ENCODE assay signal across 26 mouse cellular contexts in genomic region chr2:49280496-49280895, GRCm38 (mm10).
"Had no signal": no experiment of that assay in that cellular context is flagged by ENCODE, and none has a peak within 500 bp of the region (broad histone marks: within the 10 kb centered on the region; RNA-seq: fewer than 3 reads in every experiment).

No protein-coding gene starts in this region.

- H3K4me3 ChIP-seq: heart, embryonic 10.5 days; heart, embryonic 12.5 days; hindbrain, embryonic 10.5 days; hindbrain, embryonic 12.5 days; kidney, embryonic 15.5 days; layer of hippocampus, adult 2 months; limb, embryonic 13.5 days; limb, embryonic 15.5 days; liver, embryonic 12.5 days had no signal

- ATAC-seq: hindbrain, embryonic 16.5 days; intestine, embryonic 16.5 days; liver, embryonic 12.5 days had no signal

- H3K36me3 ChIP-seq: kidney, embryonic 15.5 days; limb, embryonic 15.5 days; liver, embryonic 12.5 days had no signal

- DNase-seq: gastrocnemius, postnatal 14 days; gastrocnemius, postnatal 36 days; heart, adult 18-20 months; heart, postnatal 10 days; heart, postnatal 4 days; kidney, adult 11 months; kidney, adult 2 months; kidney, adult 9 months; kidney, postnatal 25 days; kidney, postnatal 4 days; layer of hippocampus, postnatal 36 days; left cerebral cortex, postnatal 4 days had no signal

- H3K27me3 ChIP-seq: heart, embryonic 12.5 days; hindbrain, embryonic 12.5 days; kidney, embryonic 15.5 days; limb, embryonic 13.5 days; limb, embryonic 15.5 days; liver, embryonic 12.5 days had no signal

- H3K27ac ChIP-seq: heart, embryonic 10.5 days; hindbrain, embryonic 10.5 days; hindbrain, embryonic 12.5 days; hindbrain, embryonic 14.5 days; kidney, embryonic 15.5 days; kidney, postnatal 0 days; layer of hippocampus, adult 2 months; limb, embryonic 13.5 days; limb, embryonic 15.5 days; liver, embryonic 12.5 days; liver, embryonic 14.5 days had no signal

- H3K9me3 ChIP-seq: heart, embryonic 10.5 days; hindbrain, embryonic 10.5 days; hindbrain, embryonic 12.5 days; kidney, embryonic 15.5 days; limb, embryonic 13.5 days; limb, embryonic 15.5 days; liver, embryonic 12.5 days had no signal

- H3K9ac ChIP-seq: heart, embryonic 12.5 days; hindbrain, embryonic 12.5 days; hindbrain, embryonic 14.5 days; kidney, embryonic 15.5 days; limb, embryonic 13.5 days; limb, embryonic 15.5 days; liver, embryonic 12.5 days; liver, embryonic 14.5 days had no signal

- H3K4me2 ChIP-seq: heart, embryonic 12.5 days; hindbrain, embryonic 12.5 days; hindbrain, embryonic 14.5 days; kidney, embryonic 15.5 days; limb, embryonic 13.5 days; limb, embryonic 15.5 days; liver, embryonic 12.5 days had no signal

- H3K4me1 ChIP-seq: heart, embryonic 10.5 days; heart, embryonic 12.5 days; hindbrain, embryonic 10.5 days; hindbrain, embryonic 12.5 days; kidney, embryonic 15.5 days; limb, embryonic 15.5 days; liver, embryonic 12.5 days had no signal
